Mouse (Mus musculus) heart, embryonic 15.5 days (tissue): ENCODE measurements around the gene Tlr5. TPM values are rescaled to one million over a fixed set of nuclear protein-coding genes. Genes with fewer than 3 reads are reported as not detected.
A peak's percentile ranks its signal among the peaks of the same experiment; 100 is the strongest.

ENCODE experiments used
- ATAC-seq: fragments of 200-750 bp; cut with Nextera tagmentation; replicated peaks from 2 replicates; pipeline ENCODE4 v1.8.0; 2017; ENCODE audit warnings: low read depth, moderate TSS enrichment; ENCODE audit not compliant: insufficient number of reproducible peaks, insufficient read depth, low FRiP score
- H3K27ac ChIP-seq: fragments of 300-500 bp; sonication (generic); 2 replicates; pipeline ENCODE4 v1.5.1; 2015; ENCODE audit warnings: mild to moderate bottlenecking, inconsistent platforms
- H3K27me3 ChIP-seq: fragments of 300-500 bp; sonication (generic); 2 replicates; pipeline ENCODE4 v1.6.1; 2015; ENCODE audit warnings: inconsistent platforms
- H3K36me3 ChIP-seq: fragments of 300-500 bp; sonication (generic); 2 replicates; pipeline ENCODE4 v1.6.1; 2015; ENCODE audit warnings: mild to moderate bottlenecking, inconsistent platforms
- H3K4me1 ChIP-seq: fragments of 300-500 bp; sonication (generic); replicated peaks from 2 replicates; pipeline ENCODE4 v1.6.1; 2015; ENCODE audit warnings: inconsistent platforms
- H3K4me2 ChIP-seq: fragments of 300-500 bp; sonication (generic); 2 replicates; pipeline ENCODE4 v1.6.1; 2015; ENCODE audit warnings: inconsistent platforms, mild to moderate bottlenecking, moderate library complexity
- H3K4me3 ChIP-seq: fragments of 300-500 bp; sonication (generic); 2 replicates; pipeline ENCODE4 v1.5.1; 2015; ENCODE audit warnings: mild to moderate bottlenecking, inconsistent platforms
- H3K9ac ChIP-seq: fragments of 300-500 bp; sonication (generic); 2 replicates; pipeline ENCODE4 v1.6.1; 2015; ENCODE audit warnings: mild to moderate bottlenecking, inconsistent platforms
- H3K9me3 ChIP-seq: fragments of 300-500 bp; sonication (generic); replicated peaks from 2 replicates; pipeline ENCODE4 v1.6.1; 2016; ENCODE audit warnings: inconsistent platforms
- WGBS: fragments of 180-500 bp; shearing (Covaris S2); methylation state at CpG from one replicate; pipeline ENCODE4 v1.1.7; 2015; ENCODE audit warnings: mixed read lengths; 5-methylcytosine and 5-hydroxymethylcytosine counted together
- polyA plus RNA-seq: library from polyadenylated mRNA; unstranded; fragments of >200 nt; fragmentation: Nextera tagmentation; extraction: Ambion mirVana; gene quantifications from 2 replicates; pipeline ENCODE4 v1.2.1, GENCODE M21; 2015

The Tlr5 gene
- polyA plus RNA-seq, 1 experiment from 2014 or later: 2.4 TPM

DNA sequence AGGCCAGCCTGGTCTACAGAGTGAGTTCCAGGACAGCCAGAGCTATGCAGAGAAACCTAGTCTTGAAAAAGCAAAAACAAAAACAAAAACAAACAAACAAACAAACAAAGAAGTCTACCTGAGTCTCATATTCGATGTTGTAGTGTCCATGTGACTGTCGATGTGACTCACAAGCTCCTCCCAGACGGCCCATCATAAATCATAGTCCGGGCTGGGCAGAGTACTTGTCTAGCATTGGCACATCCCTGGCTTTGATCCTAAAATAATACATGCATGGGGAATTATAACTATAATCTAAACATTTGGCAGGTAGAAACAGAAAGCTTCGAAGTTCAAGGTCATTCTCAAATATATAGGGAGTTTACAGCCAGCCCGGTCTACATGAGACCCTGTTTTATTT lies 28.1 kb upstream of the Tlr5 start:
- Histone ChIP-seq H3K36me3 (no peaks in the 10 kb centered on the region), H3K4me2 (no peak overlapping the region), H3K27ac (no peak overlapping the region), H3K4me3 (no peak overlapping the region), H3K4me1 (no peaks in the 10 kb centered on the region), H3K27me3 (no peaks in the 10 kb centered on the region), H3K9ac (no peak overlapping the region), H3K9me3 (no peaks in the 10 kb centered on the region)
- WGBS: 88% methylated on average over 6 of the region's 6 CpGs
- no peak for ATAC-seq

DNA sequence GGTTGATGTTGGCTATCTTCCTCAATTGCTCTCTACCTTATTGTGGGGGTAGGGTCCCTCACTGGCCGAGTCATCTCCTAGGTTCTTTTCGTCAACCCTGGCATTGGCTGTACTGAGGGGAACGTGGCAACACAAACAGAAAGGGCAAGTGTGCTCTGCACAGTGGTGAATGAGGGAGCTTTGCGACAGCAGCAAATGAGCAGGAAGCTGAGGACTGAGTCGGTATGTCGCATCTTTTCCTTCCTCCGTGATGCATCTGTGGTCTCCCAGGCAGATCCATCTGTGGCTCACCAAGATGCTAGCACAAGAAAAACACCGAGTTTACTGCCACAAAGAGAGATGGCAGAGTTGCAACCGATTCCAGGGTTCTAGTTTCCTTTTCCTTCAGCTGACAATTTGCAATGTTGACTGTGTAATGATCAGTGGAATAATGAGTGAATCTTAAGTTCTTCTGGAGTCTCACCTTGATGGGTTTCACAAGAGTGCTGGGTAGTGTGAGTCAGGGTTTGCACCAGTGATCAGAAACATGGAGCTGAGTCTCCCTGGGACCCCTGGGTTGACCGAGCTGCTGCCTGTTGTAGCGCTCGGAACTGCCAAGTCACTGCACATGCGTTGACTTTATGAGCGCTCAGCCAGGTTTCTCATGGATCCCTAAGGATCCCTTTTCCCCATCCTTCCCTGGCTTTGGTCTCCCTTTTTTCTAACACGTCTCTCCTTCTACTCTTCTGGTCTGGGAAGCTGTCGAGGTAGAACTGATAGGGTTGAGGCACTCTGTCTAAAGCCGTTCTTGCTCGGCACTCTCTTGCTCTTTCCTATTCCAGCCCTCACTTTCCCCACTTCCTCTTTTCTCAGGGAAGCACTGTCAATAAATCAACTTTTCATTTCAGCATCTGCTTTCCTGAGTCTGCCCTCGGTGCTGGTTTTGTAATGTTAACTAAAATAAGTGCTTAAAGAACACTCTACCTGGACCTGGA lies 26.4 kb upstream of the Tlr5 start:
- WGBS: 63% methylated on average over 19 of the region's 19 CpGs
- no peak overlapping the region for H3K4me3 ChIP-seq
- ATAC-seq: no peak
- no peak overlapping the region for H3K9ac ChIP-seq
- no peak overlapping the region for H3K4me2 ChIP-seq
- no peaks in the 10 kb centered on the region for H3K27me3 ChIP-seq
- no peaks in the 10 kb centered on the region for H3K4me1 ChIP-seq
- no peak overlapping the region for H3K27ac ChIP-seq
- H3K36me3 ChIP-seq: no peaks in the 10 kb centered on the region
- H3K9me3 ChIP-seq: no peaks in the 10 kb centered on the region

DNA sequence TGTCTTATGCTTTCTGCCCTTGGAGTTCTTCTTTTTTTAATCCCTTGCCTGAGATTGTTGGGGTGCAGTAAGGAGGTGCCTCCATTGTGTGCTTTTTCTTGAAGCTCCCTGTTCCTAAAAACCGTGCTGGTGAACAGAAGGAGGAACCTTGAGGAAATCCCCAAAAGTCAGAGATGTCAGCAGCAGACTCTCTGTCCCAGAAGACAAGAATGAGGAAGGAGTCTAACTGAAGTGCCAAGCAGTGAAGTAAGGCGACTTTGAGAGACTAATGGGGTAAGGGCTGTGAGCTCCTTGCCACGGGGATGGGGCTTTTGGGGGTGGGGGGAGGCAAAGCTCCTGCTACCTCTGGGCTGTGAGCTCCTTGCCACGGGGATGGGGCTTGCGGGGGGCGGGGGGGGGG lies 19.1 kb upstream of the Tlr5 start:
- no peaks in the 10 kb centered on the region for H3K36me3 ChIP-seq
- H3K4me3 ChIP-seq: no peak overlapping the region
- 44% methylated on average over 6 of the region's 6 CpGs for WGBS
- no peak overlapping the region for H3K4me2 ChIP-seq
- no peak for ATAC-seq
- no peaks in the 10 kb centered on the region for H3K4me1 ChIP-seq
- H3K9me3 ChIP-seq: no peaks in the 10 kb centered on the region
- H3K27me3 ChIP-seq: no peaks in the 10 kb centered on the region
- H3K9ac ChIP-seq: no peak overlapping the region
- H3K27ac ChIP-seq: no peak overlapping the region

DNA sequence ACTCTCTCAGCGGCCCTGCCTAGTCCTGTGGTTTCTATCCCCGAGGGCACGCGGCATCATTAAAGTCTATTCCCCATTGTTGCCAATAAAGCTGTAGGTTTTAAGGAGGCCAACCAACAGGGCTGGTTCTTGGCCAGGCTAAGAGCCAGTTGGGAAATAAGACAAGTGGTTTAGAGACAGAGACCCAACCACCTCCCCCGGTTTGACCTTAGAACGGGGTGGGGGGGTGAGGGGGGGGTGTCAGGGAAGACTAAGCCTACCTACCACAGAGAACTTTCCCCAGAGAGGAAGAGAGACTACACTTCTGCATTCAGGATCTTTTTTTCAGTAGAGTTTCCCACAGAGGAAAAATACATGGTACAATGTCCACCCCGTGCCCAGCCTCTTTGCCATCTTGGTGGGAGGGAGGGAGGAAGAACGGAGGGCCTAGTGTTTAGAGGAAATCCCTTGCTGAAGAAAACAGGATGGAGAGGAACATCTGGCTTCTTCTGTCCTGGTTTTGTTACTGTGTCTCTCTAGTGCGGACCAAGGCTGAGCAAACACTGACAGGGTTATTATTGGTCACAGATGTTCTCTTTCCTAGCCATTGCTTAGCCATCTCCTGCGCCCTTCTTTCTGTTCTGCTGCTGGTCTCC lies 17.0 kb upstream of the Tlr5 start:
- no peaks in the 10 kb centered on the region for H3K27me3 ChIP-seq
- H3K9ac ChIP-seq: no peak overlapping the region
- H3K27ac ChIP-seq: no peak overlapping the region
- H3K36me3 ChIP-seq: no peaks in the 10 kb centered on the region
- H3K4me2 ChIP-seq: no peak overlapping the region
- WGBS: 73% methylated on average over 10 of the region's 10 CpGs
- H3K4me3 ChIP-seq: no peak overlapping the region
- H3K4me1 ChIP-seq: no peaks in the 10 kb centered on the region
- no peaks in the 10 kb centered on the region for H3K9me3 ChIP-seq
- no peak for ATAC-seq

DNA sequence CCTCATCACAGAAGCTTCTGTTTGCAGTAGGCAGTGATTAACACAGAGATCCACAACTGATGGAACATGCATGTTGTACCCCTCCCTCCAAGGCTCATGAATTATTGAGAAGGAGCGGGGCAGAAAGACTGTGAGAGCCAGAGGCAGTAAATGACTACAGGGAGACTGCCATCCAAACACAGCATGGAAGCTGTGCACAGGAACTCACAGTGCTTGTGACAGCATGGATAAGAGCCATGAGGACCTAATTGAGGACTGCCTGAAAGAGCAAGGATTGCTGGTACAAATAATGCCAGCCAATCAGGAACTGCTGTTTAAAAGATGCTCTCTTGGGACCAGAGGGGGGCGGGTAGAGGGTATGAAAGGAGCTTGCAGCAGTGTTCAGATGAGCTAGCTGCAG lies 12.7 kb upstream of the Tlr5 start:
- Histone ChIP-seq H3K36me3 (no peaks in the 10 kb centered on the region), H3K4me1 (no peaks in the 10 kb centered on the region), H3K27ac (no peak overlapping the region), H3K4me3 (no peak overlapping the region), H3K4me2 (no peak overlapping the region), H3K9me3 (no peaks in the 10 kb centered on the region), H3K9ac (no peak overlapping the region), H3K27me3 (no peaks in the 10 kb centered on the region)
- no peak for ATAC-seq
- WGBS: 85% methylated on average over 2 of the region's 2 CpGs

DNA sequence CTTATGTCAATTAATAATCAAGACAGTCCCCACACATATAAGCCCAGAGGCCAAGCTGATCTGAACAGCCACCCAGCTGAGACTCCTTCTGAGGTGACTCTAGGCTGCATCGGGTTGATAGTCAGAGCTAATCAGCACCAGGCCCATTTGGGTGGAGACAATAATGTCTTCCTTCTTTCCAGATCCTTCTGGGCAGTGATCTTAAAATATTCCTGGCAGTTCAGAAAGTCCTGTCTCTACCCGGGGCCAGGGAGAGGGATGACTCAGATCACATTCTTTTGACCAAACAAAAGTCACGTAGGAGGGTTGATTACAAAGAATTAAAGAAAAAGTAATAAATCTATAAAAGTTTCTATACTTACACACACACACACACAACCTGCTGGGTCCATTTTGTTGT lies 10.7 kb upstream of the Tlr5 start:
- Histone ChIP-seq H3K27me3 (no peaks in the 10 kb centered on the region), H3K36me3 (no peaks in the 10 kb centered on the region), H3K27ac (no peak overlapping the region), H3K9ac (no peak overlapping the region), H3K4me1 (no peaks in the 10 kb centered on the region), H3K4me2 (no peak overlapping the region), H3K9me3 (no peaks in the 10 kb centered on the region), H3K4me3 (no peak overlapping the region)
- 68% methylated on average over 3 of the region's 3 CpGs for WGBS
- no peak for ATAC-seq

DNA sequence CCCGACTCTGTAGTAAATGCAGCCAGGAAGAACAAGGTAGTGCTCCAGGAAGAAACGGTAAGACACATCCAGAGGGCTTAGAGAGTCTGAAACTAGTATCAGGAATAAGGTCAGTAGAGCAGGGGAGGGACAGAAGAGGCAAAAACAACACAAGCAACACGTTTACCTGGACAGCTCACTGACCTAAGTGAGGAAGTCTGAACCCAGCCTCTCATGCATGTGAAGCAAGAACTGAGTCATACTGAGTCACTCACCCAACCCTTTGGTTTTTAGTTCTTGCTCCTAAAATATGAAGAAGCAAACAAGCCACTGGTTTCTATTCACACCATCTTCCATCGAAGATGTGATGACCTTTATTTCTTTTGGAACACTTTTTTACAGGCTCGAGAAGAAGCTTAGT lies 9.9 kb upstream of the Tlr5 start:
- no peak for ATAC-seq
- H3K4me1 ChIP-seq: no peaks in the 10 kb centered on the region

DNA sequence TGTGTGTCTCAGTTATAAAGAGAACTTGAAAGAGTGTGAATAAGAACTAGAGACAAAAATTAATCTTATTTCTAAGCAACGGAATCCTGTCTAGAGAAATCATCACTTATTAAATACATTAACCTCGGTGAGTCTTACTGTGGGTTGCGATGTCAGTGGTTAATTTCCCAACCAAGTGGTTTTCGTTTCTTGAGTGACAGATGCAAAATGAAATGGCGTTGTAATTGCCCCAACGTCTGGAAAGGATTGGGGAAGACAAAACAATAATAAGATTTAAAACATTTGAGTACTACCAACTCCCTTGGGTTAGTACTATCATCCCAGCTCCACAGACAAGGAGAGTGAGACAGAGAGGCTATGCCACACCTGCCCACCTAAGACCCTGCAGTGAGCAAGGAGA lies 9.0 kb upstream of the Tlr5 start:
- WGBS: 79% methylated on average over 6 of the region's 6 CpGs
- H3K4me1 ChIP-seq: no peaks in the 10 kb centered on the region
- no peaks in the 10 kb centered on the region for H3K27me3 ChIP-seq
- no peaks in the 10 kb centered on the region for H3K36me3 ChIP-seq
- no peak overlapping the region for H3K4me3 ChIP-seq
- H3K9ac ChIP-seq: no peak overlapping the region
- no peak for ATAC-seq
- H3K9me3 ChIP-seq: no peaks in the 10 kb centered on the region
- H3K4me2 ChIP-seq: no peak overlapping the region
- H3K27ac ChIP-seq: no peak overlapping the region

More for the DNA sequence above, 9.9 kb upstream of the Tlr5 start:
- Histone ChIP-seq H3K9ac (no peak overlapping the region), H3K4me2 (no peak overlapping the region), H3K36me3 (no peaks in the 10 kb centered on the region), H3K27me3 (no peaks in the 10 kb centered on the region), H3K27ac (no peak overlapping the region), H3K9me3 (no peaks in the 10 kb centered on the region), H3K4me3 (no peak overlapping the region)
- 72% methylated on average over 5 of the region's 5 CpGs for WGBS

DNA sequence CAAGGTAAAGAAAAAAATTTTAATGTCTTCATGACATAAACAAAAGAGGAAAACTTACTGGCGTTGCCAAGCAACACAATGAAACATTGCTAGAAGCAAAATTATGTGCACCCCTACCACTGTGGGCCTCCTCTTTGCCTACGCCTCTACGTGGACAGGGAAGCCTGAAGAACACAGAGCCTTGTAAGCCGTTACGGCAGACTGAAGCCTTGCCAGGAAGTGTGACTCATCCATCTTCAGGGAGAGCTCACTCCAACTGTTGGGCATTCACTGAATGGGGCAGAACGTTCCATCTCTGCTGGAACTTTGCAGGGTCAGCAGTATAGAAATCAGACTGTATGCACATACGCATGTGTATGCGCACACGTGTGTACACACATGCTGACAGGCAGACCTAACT lies 3.3 kb upstream of the Tlr5 start:
- 48% methylated on average over 9 of the region's 9 CpGs for WGBS
- H3K27ac ChIP-seq: no peak overlapping the region
- H3K4me3 ChIP-seq: no peak overlapping the region
- ATAC-seq: no peak
- no peak overlapping the region for H3K9ac ChIP-seq
- no peaks in the 10 kb centered on the region for H3K27me3 ChIP-seq
- H3K9me3 ChIP-seq: no peaks in the 10 kb centered on the region
- no peak overlapping the region for H3K4me2 ChIP-seq
- no peaks in the 10 kb centered on the region for H3K36me3 ChIP-seq
- H3K4me1 ChIP-seq: peaks cover 39% of the 10 kb centered on the region

DNA sequence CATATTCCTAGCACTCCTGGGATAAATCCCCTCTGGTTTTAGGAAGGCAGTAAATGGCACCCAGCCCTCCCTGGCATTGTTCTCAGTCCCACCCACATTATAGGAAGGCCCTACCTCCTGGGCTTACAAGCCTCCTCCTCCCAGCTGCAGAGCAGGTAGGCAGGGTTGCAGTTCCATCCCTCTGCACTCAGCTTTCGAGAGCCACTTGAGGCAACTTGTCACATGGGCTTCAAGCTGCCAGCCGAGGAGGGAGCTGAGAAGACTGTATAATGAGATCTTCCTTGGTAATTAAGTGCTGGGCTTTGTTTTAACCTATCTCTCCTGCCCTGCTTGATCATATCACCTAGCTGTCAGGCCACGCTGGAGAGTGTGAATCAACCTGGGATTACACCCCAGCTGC lies 1.4 kb upstream of the Tlr5 start:
- no peak for ATAC-seq
- Histone ChIP-seq H3K4me2 (0 out of 2 replicates have a peak overlapping the region, but pooled peaks have one; percentile 78), H3K4me1 (peaks cover 53% of the 10 kb centered on the region), H3K27me3 (no peaks in the 10 kb centered on the region), H3K9ac (no peak overlapping the region), H3K9me3 (no peaks in the 10 kb centered on the region), H3K36me3 (no peaks in the 10 kb centered on the region), H3K27ac (peak overlapping the region; percentile 80), H3K4me3 (no peak overlapping the region)
- WGBS: 21% methylated on average over 3 of the region's 3 CpGs

DNA sequence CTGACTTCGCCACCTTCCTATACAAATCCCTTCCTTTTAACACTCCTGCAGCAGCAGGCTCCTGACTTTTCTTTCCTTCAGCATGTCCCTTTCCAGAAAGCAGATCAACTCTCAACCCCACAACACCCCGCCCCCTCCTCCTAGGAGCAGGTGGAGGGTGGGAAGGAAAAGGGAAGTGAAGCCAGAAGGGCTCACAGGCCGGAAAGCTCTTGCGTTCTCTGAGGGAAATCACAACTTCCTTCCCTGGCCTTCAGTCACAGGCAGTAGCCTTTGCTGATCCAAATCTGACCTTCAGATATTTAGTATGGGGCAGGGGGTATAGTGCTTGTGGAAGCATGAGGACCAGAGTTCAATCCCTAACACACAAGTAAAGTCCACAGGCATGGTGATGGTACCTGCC lies 921 bp upstream of the Tlr5 start:
- Histone ChIP-seq H3K4me1 (peaks cover 58% of the 10 kb centered on the region), H3K9ac (no peak overlapping the region), H3K4me3 (no peak overlapping the region), H3K4me2 (peak overlapping the region; percentile 78; the same call in 1 of the 2 replicates), H3K27me3 (no peaks in the 10 kb centered on the region), H3K27ac (peak overlapping the region; percentile 80), H3K36me3 (no peaks in the 10 kb centered on the region), H3K9me3 (no peaks in the 10 kb centered on the region)
- 34% methylated on average over 4 of the region's 4 CpGs for WGBS
- ATAC-seq: no peak
